Mouse (Mus musculus) midbrain, embryonic 15.5 days (tissue): Measurements from ENCODE around the gene Tmem236. TPM values are rescaled to one million over a fixed set of nuclear protein-coding genes. Genes with fewer than 3 reads are reported as not detected.

Experiments used
- ATAC-seq: fragments of 200-750 bp; cut with Nextera tagmentation; replicated peaks from 2 replicates; pipeline ENCODE4 v1.8.0; 2017; ENCODE audit warnings: moderate TSS enrichment
- H3K27ac ChIP-seq: fragments of 300-500 bp; sonication (generic); 2 replicates; pipeline ENCODE4 v1.5.1; 2015; ENCODE audit warnings: mild to moderate bottlenecking, inconsistent platforms
- H3K27me3 ChIP-seq: fragments of 300-500 bp; sonication (generic); replicated peaks from 2 replicates; pipeline ENCODE4 v1.6.1; 2015; ENCODE audit warnings: inconsistent platforms
- H3K36me3 ChIP-seq: fragments of 300-500 bp; sonication (generic); replicated peaks from 2 replicates; pipeline ENCODE4 v1.6.1; 2015; ENCODE audit warnings: inconsistent platforms
- H3K4me1 ChIP-seq: fragments of 300-500 bp; sonication (generic); 2 replicates; pipeline ENCODE4 v1.6.1; 2015; ENCODE audit warnings: inconsistent platforms
- H3K4me2 ChIP-seq: fragments of 300-500 bp; sonication (generic); 2 replicates; pipeline ENCODE4 v1.6.1; 2015; ENCODE audit warnings: inconsistent platforms, mild to moderate bottlenecking, moderate library complexity
- H3K4me3 ChIP-seq: fragments of 300-500 bp; sonication (generic); 2 replicates; pipeline ENCODE4 v1.5.1; 2015; ENCODE audit warnings: mild to moderate bottlenecking, inconsistent platforms
- H3K9ac ChIP-seq: fragments of 300-500 bp; sonication (generic); 2 replicates; pipeline ENCODE4 v1.6.1; 2015; ENCODE audit warnings: mild to moderate bottlenecking, inconsistent platforms
- H3K9me3 ChIP-seq: fragments of 300-500 bp; sonication (generic); 2 replicates; pipeline ENCODE4 v1.6.1; 2016; ENCODE audit warnings: inconsistent platforms
- WGBS: fragments of 180-500 bp; shearing (Covaris S2); methylation state at CpG from one replicate; pipeline ENCODE4 v1.1.7; 2015; ENCODE audit warnings: mixed read lengths; 5-methylcytosine and 5-hydroxymethylcytosine counted together
- polyA plus RNA-seq: library from polyadenylated mRNA; unstranded; fragments of >200 nt; fragmentation: Nextera tagmentation; extraction: Ambion mirVana; gene quantifications from 2 replicates; pipeline ENCODE4 v1.2.1, GENCODE M21; 2015

Tmem236 gene
- polyA plus RNA-seq, 1 experiment from 2014 or later: 0.12 TPM

GRCm38 (mm10) chr2:14232897-14233296 is 58.6 kb downstream of the Tmem236 start:
- Histone ChIP-seq H3K4me1 (no peaks in the 10 kb centered on the region), H3K9me3 (no peaks in the 10 kb centered on the region), H3K4me3 (no peak overlapping the region), H3K9ac (no peak overlapping the region), H3K27me3 (no peaks in the 10 kb centered on the region), H3K4me2 (no peak overlapping the region), H3K27ac (no peak overlapping the region), H3K36me3 (no peaks in the 10 kb centered on the region)
- ATAC-seq: no peak
- 93% methylated on average over 1 of the region's 1 CpGs for WGBS

- no peak overlapping the region for H3K4me2 ChIP-seq
- H3K27me3 ChIP-seq: no peaks in the 10 kb centered on the region
- H3K9ac ChIP-seq: no peak overlapping the region
- 76% methylated on average over 2 of the region's 2 CpGs for WGBS
- no peak overlapping the region for H3K4me3 ChIP-seq
- H3K4me1 ChIP-seq: no peaks in the 10 kb centered on the region
- H3K27ac ChIP-seq: no peak overlapping the region
- no peaks in the 10 kb centered on the region for H3K9me3 ChIP-seq
- ATAC-seq: no peak
- H3K36me3 ChIP-seq: no peaks in the 10 kb centered on the region
These were observed 59.7 kb downstream of the Tmem236 start for GRCm38 (mm10) chr2:14233983-14234382.

DNA sequence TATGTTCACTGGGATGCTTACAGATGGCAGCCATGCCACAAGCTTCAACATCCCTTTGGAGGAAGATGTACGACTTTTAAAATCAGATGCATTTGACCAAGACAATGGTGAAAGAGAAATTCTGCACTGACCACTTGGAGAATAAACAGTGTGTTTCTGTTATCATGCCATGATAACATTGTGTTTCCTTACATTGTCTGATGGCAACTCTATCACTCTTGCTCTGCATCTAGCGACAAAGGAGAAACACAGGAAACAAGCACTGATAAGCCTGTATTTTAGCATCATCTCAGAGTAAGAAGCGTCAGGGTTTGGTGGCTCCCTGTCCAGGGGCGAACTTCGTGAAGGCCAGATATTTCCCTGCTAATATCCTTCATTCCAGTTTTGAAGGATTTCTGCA is 61.0 kb downstream of the Tmem236 start:
- Histone ChIP-seq H3K36me3 (no peaks in the 10 kb centered on the region), H3K27ac (no peak overlapping the region), H3K9ac (no peak overlapping the region), H3K4me1 (no peaks in the 10 kb centered on the region), H3K4me2 (no peak overlapping the region), H3K9me3 (no peaks in the 10 kb centered on the region), H3K27me3 (no peaks in the 10 kb centered on the region), H3K4me3 (no peak overlapping the region)
- 91% methylated on average over 5 of the region's 5 CpGs for WGBS
- no peak for ATAC-seq

GRCm38 (mm10) chr2:14236920-14237319 is 62.6 kb downstream of the Tmem236 start:
- Histone ChIP-seq H3K36me3 (no peaks in the 10 kb centered on the region), H3K9ac (no peak overlapping the region), H3K4me3 (no peak overlapping the region), H3K4me1 (no peaks in the 10 kb centered on the region), H3K27me3 (no peaks in the 10 kb centered on the region), H3K9me3 (no peaks in the 10 kb centered on the region), H3K4me2 (no peak overlapping the region), H3K27ac (no peak overlapping the region)
- 89% methylated on average over 4 of the region's 4 CpGs for WGBS
- ATAC-seq: no peak

GRCm38 (mm10) chr2:14237723-14238122 is 63.4 kb downstream of the Tmem236 start:
- Histone ChIP-seq H3K4me3 (no peak overlapping the region), H3K9ac (no peak overlapping the region), H3K4me1 (no peaks in the 10 kb centered on the region), H3K27ac (no peak overlapping the region), H3K9me3 (no peaks in the 10 kb centered on the region), H3K27me3 (no peaks in the 10 kb centered on the region), H3K4me2 (no peak overlapping the region), H3K36me3 (no peaks in the 10 kb centered on the region)
- 52% methylated on average over 4 of the region's 4 CpGs for WGBS
- no peak for ATAC-seq

DNA sequence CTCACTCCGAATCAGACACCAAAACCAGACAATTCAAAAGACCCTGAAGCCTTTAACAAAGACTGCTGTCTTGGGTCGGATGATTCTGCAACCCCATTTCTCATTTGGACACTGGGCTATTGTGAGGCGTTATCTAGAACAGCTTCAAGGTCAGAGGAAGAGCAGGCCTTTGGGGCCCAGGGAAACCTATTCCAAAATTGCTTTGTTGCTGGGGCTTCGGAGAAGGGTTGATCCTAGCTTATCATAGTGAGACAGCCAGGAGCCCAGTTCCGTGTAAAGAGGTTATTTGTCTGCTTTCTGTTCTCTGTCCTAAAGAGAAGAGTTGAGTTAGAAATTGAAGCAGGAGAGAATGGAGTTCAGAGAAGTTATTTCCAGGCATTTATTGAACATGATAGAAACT is 64.8 kb downstream of the Tmem236 start:
- Histone ChIP-seq H3K4me3 (no peak overlapping the region), H3K36me3 (no peaks in the 10 kb centered on the region), H3K27ac (no peak overlapping the region), H3K27me3 (no peaks in the 10 kb centered on the region), H3K9ac (no peak overlapping the region), H3K9me3 (no peaks in the 10 kb centered on the region), H3K4me2 (no peak overlapping the region), H3K4me1 (no peaks in the 10 kb centered on the region)
- WGBS: 57% methylated on average over 5 of the region's 5 CpGs
- ATAC-seq: no peak

DNA sequence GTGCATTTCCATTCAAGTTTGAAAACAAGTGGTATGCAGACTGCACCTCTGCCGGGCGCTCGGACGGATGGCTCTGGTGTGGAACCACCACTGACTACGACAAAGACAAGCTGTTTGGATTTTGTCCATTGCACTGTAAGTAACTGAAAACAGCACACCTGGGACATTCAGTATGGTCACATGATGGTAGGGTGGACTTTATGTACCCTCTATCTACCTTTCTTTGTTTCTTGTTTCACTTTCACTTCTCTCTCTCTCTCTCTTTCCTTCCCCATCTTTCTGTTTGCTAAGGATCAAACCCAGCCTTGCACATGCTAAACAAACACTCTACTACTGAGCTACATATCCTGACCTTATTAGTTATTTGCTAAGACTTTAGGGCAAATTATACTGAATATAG is 69.8 kb downstream of the Tmem236 start:
- H3K4me1 ChIP-seq: no peaks in the 10 kb centered on the region
- WGBS: 94% methylated on average over 5 of the region's 5 CpGs
- no peaks in the 10 kb centered on the region for H3K27me3 ChIP-seq

DNA sequence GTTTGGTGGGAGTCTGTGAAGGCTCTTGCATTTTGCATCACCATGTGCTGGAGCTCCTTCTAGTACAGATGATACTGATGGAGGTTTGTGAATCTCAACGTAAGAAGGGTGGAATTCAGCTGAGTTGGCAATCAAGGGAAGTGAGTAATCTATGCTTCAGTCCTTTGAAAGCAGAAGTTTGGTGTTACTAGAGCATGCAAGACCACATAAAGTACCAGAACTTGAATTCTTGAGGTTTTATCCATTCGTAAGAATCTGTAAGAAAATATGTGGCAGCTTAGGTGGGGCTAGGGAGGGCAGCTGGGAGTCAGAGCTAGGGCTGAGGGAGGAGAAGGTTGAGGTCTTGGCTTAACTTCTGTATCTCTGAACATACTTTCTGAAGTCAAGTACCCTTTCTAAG is 70.3 kb downstream of the Tmem236 start:
- Histone ChIP-seq H3K4me1 (no peaks in the 10 kb centered on the region), H3K9ac (no peak overlapping the region), H3K36me3 (no peaks in the 10 kb centered on the region), H3K9me3 (no peaks in the 10 kb centered on the region), H3K4me2 (no peak overlapping the region), H3K27ac (no peak overlapping the region), H3K27me3 (no peaks in the 10 kb centered on the region), H3K4me3 (no peak overlapping the region)
- WGBS: 88% methylated on average over 2 of the region's 2 CpGs
- ATAC-seq: no peak

More for the DNA sequence above, 69.8 kb downstream of the Tmem236 start:
- Histone ChIP-seq H3K4me2 (no peak overlapping the region), H3K9ac (no peak overlapping the region), H3K36me3 (no peaks in the 10 kb centered on the region), H3K4me3 (no peak overlapping the region), H3K27ac (no peak overlapping the region), H3K9me3 (no peaks in the 10 kb centered on the region)
- no peak for ATAC-seq

- WGBS: 82% methylated on average over 3 of the region's 3 CpGs
- no peaks in the 10 kb centered on the region for H3K4me1 ChIP-seq
These were observed 75.7 kb downstream of the Tmem236 start for GRCm38 (mm10) chr2:14249839-14250564.

DNA sequence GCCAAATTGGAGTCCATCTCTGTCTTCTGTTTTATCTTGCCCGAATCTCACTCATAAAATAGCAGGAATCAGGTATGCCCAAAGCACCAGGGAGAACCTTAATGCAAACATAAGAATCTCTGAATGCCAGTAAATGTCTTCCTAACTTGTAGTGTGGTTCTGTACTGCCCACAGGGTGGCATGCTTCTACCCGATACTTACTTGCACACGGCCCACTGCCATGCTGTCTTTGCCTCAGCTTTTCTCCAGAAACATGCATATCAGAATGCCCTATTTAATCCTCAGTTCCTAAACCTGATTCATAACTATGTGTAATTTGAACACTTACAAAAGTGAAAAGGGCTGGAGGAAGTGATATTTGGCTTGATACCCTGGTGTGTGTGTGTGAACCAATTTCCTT is 77.6 kb downstream of the Tmem236 start:
- ATAC-seq: no peak
- no peak overlapping the region for H3K4me3 ChIP-seq
- no peak overlapping the region for H3K4me2 ChIP-seq
- H3K27ac ChIP-seq: no peak overlapping the region
- H3K36me3 ChIP-seq: no peaks in the 10 kb centered on the region
- no peaks in the 10 kb centered on the region for H3K27me3 ChIP-seq
- H3K4me1 ChIP-seq: no peaks in the 10 kb centered on the region
- H3K9ac ChIP-seq: no peak overlapping the region
- no peaks in the 10 kb centered on the region for H3K9me3 ChIP-seq
- 82% methylated on average over 3 of the region's 3 CpGs for whole genome bisulfite sequencing

More at GRCm38 (mm10) chr2:14249839-14250564, 75.7 kb downstream of the Tmem236 start:
- Histone ChIP-seq H3K9ac (no peak overlapping the region), H3K27me3 (no peaks in the 10 kb centered on the region), H3K4me2 (no peak overlapping the region), H3K27ac (no peak overlapping the region), H3K4me3 (no peak overlapping the region), H3K9me3 (no peaks in the 10 kb centered on the region), H3K36me3 (no peaks in the 10 kb centered on the region)
- no peak for ATAC-seq

- no peak overlapping the region for H3K4me2 ChIP-seq
- H3K36me3 ChIP-seq: no peaks in the 10 kb centered on the region
- no peak overlapping the region for H3K9ac ChIP-seq
- no peaks in the 10 kb centered on the region for H3K9me3 ChIP-seq
- H3K4me1 ChIP-seq: no peaks in the 10 kb centered on the region
- no peak overlapping the region for H3K4me3 ChIP-seq
- H3K27me3 ChIP-seq: no peaks in the 10 kb centered on the region
- no peak for ATAC-seq
- no peak overlapping the region for H3K27ac ChIP-seq
These were observed 84.1 kb downstream of the Tmem236 start for GRCm38 (mm10) chr2:14258345-14258850.

DNA sequence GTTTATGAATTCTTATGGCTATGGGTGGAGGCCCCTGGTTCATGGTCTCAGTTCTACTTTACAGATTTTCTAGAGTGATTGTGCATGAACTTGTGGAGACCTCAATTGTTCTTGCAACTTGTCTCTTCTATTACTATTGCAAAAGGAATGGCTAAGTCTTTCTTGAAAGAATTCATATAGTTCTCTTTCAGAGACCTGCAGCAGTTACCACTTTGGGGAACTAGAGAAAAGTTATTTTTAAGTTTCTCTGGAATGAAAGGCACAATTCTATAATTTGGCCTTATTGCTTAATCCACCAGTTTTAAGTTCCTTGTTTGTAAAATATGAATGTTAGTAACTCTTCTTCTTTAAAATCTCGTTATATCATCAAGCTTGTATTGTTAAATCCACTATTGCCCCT is 87.8 kb downstream of the Tmem236 start:
- Histone ChIP-seq H3K4me2 (no peak overlapping the region), H3K9me3 (no peaks in the 10 kb centered on the region), H3K4me1 (no peaks in the 10 kb centered on the region), H3K36me3 (no peaks in the 10 kb centered on the region), H3K27ac (no peak overlapping the region), H3K27me3 (no peaks in the 10 kb centered on the region), H3K9ac (no peak overlapping the region), H3K4me3 (no peak overlapping the region)
- WGBS: 86% methylated on average over 1 of the region's 1 CpGs
- ATAC-seq: no peak

GRCm38 (mm10) chr2:14269160-14269559 is 94.8 kb downstream of the Tmem236 start:
- H3K27ac ChIP-seq: no peak overlapping the region
- H3K36me3 ChIP-seq: no peaks in the 10 kb centered on the region
- no peak overlapping the region for H3K4me3 ChIP-seq
- ATAC-seq: no peak
- no peak overlapping the region for H3K9ac ChIP-seq
- H3K9me3 ChIP-seq: no peaks in the 10 kb centered on the region
- H3K4me1 ChIP-seq: no peaks in the 10 kb centered on the region
- WGBS: 78% methylated on average over 1 of the region's 1 CpGs
- H3K27me3 ChIP-seq: no peaks in the 10 kb centered on the region
- no peak overlapping the region for H3K4me2 ChIP-seq
